Comparison of ENCODE assay signal across 29 mouse cellular contexts in the genomic region with DNA sequence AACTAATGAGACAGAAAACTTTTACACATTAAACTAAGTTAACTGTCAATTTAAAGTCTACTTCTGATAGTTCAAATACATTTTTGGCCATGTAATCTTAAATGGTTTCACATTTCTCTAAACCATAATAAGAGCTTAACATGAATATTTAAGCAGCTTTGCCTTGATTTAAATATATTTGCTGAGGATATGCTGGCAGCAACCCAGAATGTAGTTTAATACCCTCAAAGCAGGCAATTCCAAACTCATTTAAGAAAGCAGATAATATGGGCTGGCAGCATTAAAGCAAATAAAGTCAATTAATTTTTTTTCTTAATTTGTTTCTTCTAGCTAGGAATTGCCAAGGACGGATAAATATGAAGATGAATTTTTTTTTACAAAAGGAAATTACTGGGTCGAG. TPM values are rescaled to one million over a fixed set of nuclear protein-coding genes. Genes with fewer than 3 reads are reported as not detected.
"Had no signal": no experiment of that assay in that cellular context is flagged by ENCODE, and none has a peak within 500 bp of the region (broad histone marks: within the 10 kb centered on the region; RNA-seq: fewer than 3 reads in every experiment).

No protein-coding gene starts in this region.

- H3K4me2 ChIP-seq: heart, embryonic 12.5 days; hindbrain, embryonic 12.5 days; hindbrain, embryonic 14.5 days; intestine, embryonic 15.5 days; kidney, embryonic 15.5 days; limb, embryonic 13.5 days; limb, embryonic 15.5 days; liver, embryonic 12.5 days had no signal

- H3K9ac ChIP-seq: heart, embryonic 12.5 days; hindbrain, embryonic 12.5 days; hindbrain, embryonic 14.5 days; intestine, embryonic 15.5 days; kidney, embryonic 15.5 days; limb, embryonic 13.5 days; limb, embryonic 15.5 days; liver, embryonic 12.5 days; liver, embryonic 14.5 days had no signal

- H3K36me3 ChIP-seq: heart, embryonic 10.5 days; heart, embryonic 12.5 days; hindbrain, embryonic 10.5 days; hindbrain, embryonic 12.5 days; intestine, embryonic 15.5 days; kidney, embryonic 15.5 days; limb, embryonic 13.5 days; limb, embryonic 15.5 days; liver, embryonic 12.5 days had no signal

- ATAC-seq: hindbrain, embryonic 16.5 days; inflammation-experienced regulatory T-cells, adult 6 months; intestine, embryonic 15.5 days; intestine, postnatal 0 days; liver, embryonic 12.5 days had no signal

- H3K4me3 ChIP-seq: gastrocnemius, adult 2 months; heart, embryonic 10.5 days; heart, embryonic 12.5 days; hindbrain, embryonic 10.5 days; hindbrain, embryonic 12.5 days; intestine, embryonic 15.5 days; kidney, embryonic 15.5 days; limb, embryonic 13.5 days; limb, embryonic 15.5 days; liver, embryonic 12.5 days had no signal

- H3K9me3 ChIP-seq: heart, embryonic 10.5 days; heart, embryonic 12.5 days; hindbrain, embryonic 10.5 days; hindbrain, embryonic 12.5 days; intestine, embryonic 15.5 days; kidney, embryonic 15.5 days; limb, embryonic 13.5 days; limb, embryonic 15.5 days; liver, embryonic 12.5 days had no signal

- H3K4me1 ChIP-seq: heart, embryonic 10.5 days; heart, embryonic 12.5 days; hindbrain, embryonic 10.5 days; hindbrain, embryonic 12.5 days; intestine, embryonic 15.5 days; kidney, embryonic 15.5 days; limb, embryonic 15.5 days; liver, embryonic 12.5 days had no signal

- DNase-seq: gastrocnemius, adult 2 months; gastrocnemius, postnatal 10 days; gastrocnemius, postnatal 25 days; heart, adult 18-20 months; heart, postnatal 10 days; heart, postnatal 4 days; kidney, adult 18-20 months; kidney, adult 9 months; kidney, postnatal 14 days; kidney, postnatal 36 days; layer of hippocampus, adult 9-11 months; layer of hippocampus, postnatal 36 days; left cerebral cortex, postnatal 4 days had no signal

- H3K27me3 ChIP-seq: heart, embryonic 12.5 days; hindbrain, embryonic 12.5 days; intestine, embryonic 15.5 days; kidney, embryonic 15.5 days; limb, embryonic 13.5 days; limb, embryonic 15.5 days; liver, embryonic 12.5 days had no signal

- H3K27ac ChIP-seq: gastrocnemius, adult 2 months; heart, embryonic 10.5 days; hindbrain, embryonic 10.5 days; hindbrain, embryonic 12.5 days; hindbrain, embryonic 14.5 days; intestine, embryonic 15.5 days; kidney, embryonic 15.5 days; kidney, postnatal 0 days; limb, embryonic 13.5 days; limb, embryonic 15.5 days; liver, embryonic 12.5 days; liver, embryonic 14.5 days had no signal

RNA-seq across cellular contexts. Expression of a gene that starts 56.7 kb away (rescaled TPM):
- polyA plus RNA-seq: inflammation-experienced regulatory T-cells, adult 6 months; liver, adult 2 months had no signal
